Mouse (Mus musculus) adrenal gland, postnatal 25 days (tissue): Measurements from ENCODE around the gene Trim80. TPM values are rescaled to one million over a fixed set of nuclear protein-coding genes. Genes with fewer than 3 reads are reported as not detected.

Experiments
- DNase-seq: peaks from one replicate; pipeline ENCODE4 v3.0.0; 2021; ENCODE audit warnings: mixed read lengths
- long read RNA-seq: library from polyadenylated mRNA; stranded (forward); transcript quantifications from one replicate; pipeline ENCODE4 v2.0.0, GENCODE M21; 2021
- total RNA-seq: library from RNA; stranded (reverse); gene quantifications from 2 replicates; pipeline ENCODE4 v1.2.3, GENCODE M21; 2021

The Trim80 gene
- 0.21 TPM in 1 of 2 replicates, not detected in the other for total RNA-seq
- long read RNA-seq, partial matches to known transcripts, result 2 of 4 reads
- long read RNA-seq, other reads (novel, unspliced or antisense), result 2 of 4 reads

GRCm38 (mm10) chr11:115439906-115440595 is at the start of gene Trim80:
Trim80 (plus strand) TSS chr11:115440545.
- no peak for DNase-seq

- DNase-seq, result no peak
Observed at GRCm38 (mm10) chr11:115391358-115391757, 49.0 kb upstream of the Trim80 start.

- no peak for DNase-seq
Observed at GRCm38 (mm10) chr11:115393721-115394325, 46.5 kb upstream of the Trim80 start.

- DNase-seq, result no peak
Observed at GRCm38 (mm10) chr11:115398085-115398484, 42.3 kb upstream of the Trim80 start.

GRCm38 (mm10) chr11:115400126-115400525 is 40.2 kb upstream of the Trim80 start:
- no peak for DNase-seq

GRCm38 (mm10) chr11:115400630-115401391 is 39.5 kb upstream of the Trim80 start:
- DNase-seq, result no peak

- DNase-seq, result peak; percentile 86
Observed at GRCm38 (mm10) chr11:115403338-115404124, 36.8 kb upstream of the Trim80 start, which contains the start of gene Mrpl58. Mrpl58 (plus strand) TSS chr11:115403752.

- no peak for DNase-seq
Observed at GRCm38 (mm10) chr11:115405723-115406122, 34.6 kb upstream of the Trim80 start.

- no peak for DNase-seq
Observed at GRCm38 (mm10) chr11:115406858-115407401, 33.4 kb upstream of the Trim80 start.

GRCm38 (mm10) chr11:115408266-115408920 is 32.0 kb upstream of the Trim80 start:
- no peak for DNase-seq

- no peak for DNase-seq
Observed at GRCm38 (mm10) chr11:115409556-115409955, 30.8 kb upstream of the Trim80 start.

GRCm38 (mm10) chr11:115419531-115420237 is 20.7 kb upstream of the Trim80 start, which contains the start of the genes Atp5h and Kctd2:
Atp5h (minus strand) TSS chr11:115419962.
Kctd2 (plus strand) TSS chr11:115420128.
- peak; percentile 95 for DNase-seq

GRCm38 (mm10) chr11:115420336-115421190 is 19.8 kb upstream of the Trim80 start:
- peak; percentile 67 for DNase-seq

GRCm38 (mm10) chr11:115421328-115421727 is 19.0 kb upstream of the Trim80 start:
- DNase-seq, result no peak

GRCm38 (mm10) chr11:115421972-115422371 is 18.4 kb upstream of the Trim80 start:
- DNase-seq, result no peak

GRCm38 (mm10) chr11:115423091-115423490 is 17.3 kb upstream of the Trim80 start:
- no peak for DNase-seq

- DNase-seq, result no peak
Observed at GRCm38 (mm10) chr11:115424666-115425065, 15.7 kb upstream of the Trim80 start.

GRCm38 (mm10) chr11:115425671-115426070 is 14.7 kb upstream of the Trim80 start:
- DNase-seq, result no peak
